Mouse (Mus musculus): ENCODE data around the gene Mecr. TPM values are rescaled to one million over a fixed set of nuclear protein-coding genes. Genes with fewer than 3 reads are reported as not detected.
A peak's percentile ranks its signal among the peaks of the same experiment; 100 is the strongest.

The Mecr gene
- total RNA-seq, 2 experiments from 2014 or later = 94.4 to 162 TPM

GRCm38 (mm10) chr4:131885376-131885775 is 42.1 kb downstream of the Mecr start:
- DNase-seq (ENCODE audit: low spot score in 2 of 2) = no peak

- no peak for DNase-seq (ENCODE audit: low spot score in 2 of 2)
These were observed 45.3 kb downstream of the Mecr start for GRCm38 (mm10) chr4:131888564-131888963.

- no peak for DNase-seq (ENCODE audit: low spot score in 2 of 2)
These were observed 47.4 kb downstream of the Mecr start for GRCm38 (mm10) chr4:131890692-131891091.

- DNase-seq (ENCODE audit: low spot score in 2 of 2) = no peak
These were observed 53.8 kb downstream of the Mecr start for GRCm38 (mm10) chr4:131897109-131897508.

- DNase-seq (ENCODE audit: low spot score in 2 of 2) = no peak
These were observed 54.5 kb downstream of the Mecr start for GRCm38 (mm10) chr4:131897787-131898186.

- DNase-seq (ENCODE audit: low spot score in 2 of 2) = no peak
These were observed 55.4 kb downstream of the Mecr start for GRCm38 (mm10) chr4:131898503-131899179.

- DNase-seq (ENCODE audit: low spot score in 2 of 2) = no peak
These were observed 55.9 kb downstream of the Mecr start for GRCm38 (mm10) chr4:131899180-131899554.

- DNase-seq (ENCODE audit: low spot score in 2 of 2) = no peak
These were observed 57.8 kb downstream of the Mecr start for GRCm38 (mm10) chr4:131901090-131901489.

GRCm38 (mm10) chr4:131904478-131904877 is 61.2 kb downstream of the Mecr start:
- DNase-seq (ENCODE audit: low spot score in 2 of 2) = peak in 1 of 2 experiments; percentile 38

GRCm38 (mm10) chr4:131906423-131906822 is 63.2 kb downstream of the Mecr start:
- DNase-seq (ENCODE audit: low spot score in 2 of 2) = no peak

GRCm38 (mm10) chr4:131907912-131908311 is 64.6 kb downstream of the Mecr start:
- peak in 1 of 2 experiments; percentile 31 for DNase-seq (ENCODE audit: low spot score in 2 of 2)

GRCm38 (mm10) chr4:131910237-131910994 is 67.1 kb downstream of the Mecr start:
- no peak for DNase-seq (ENCODE audit: low spot score in 2 of 2)

- DNase-seq (ENCODE audit: low spot score in 2 of 2) = no peak
These were observed 68.3 kb downstream of the Mecr start for GRCm38 (mm10) chr4:131911521-131911920.

- DNase-seq (ENCODE audit: low spot score in 2 of 2) = no peak
These were observed 70.3 kb downstream of the Mecr start for GRCm38 (mm10) chr4:131913526-131913925.

- DNase-seq (ENCODE audit: low spot score in 2 of 2) = no peak
These were observed 70.9 kb downstream of the Mecr start for GRCm38 (mm10) chr4:131914046-131914643.

- no peak for DNase-seq (ENCODE audit: low spot score in 2 of 2)
These were observed 71.7 kb downstream of the Mecr start for GRCm38 (mm10) chr4:131914891-131915469.

- DNase-seq (ENCODE audit: low spot score in 2 of 2) = no peak
These were observed 72.6 kb downstream of the Mecr start for GRCm38 (mm10) chr4:131915821-131916328.

GRCm38 (mm10) chr4:131916425-131916824 is 73.2 kb downstream of the Mecr start:
- DNase-seq (ENCODE audit: low spot score in 2 of 2) = peak; percentile 79 to 87

- DNase-seq (ENCODE audit: low spot score in 2 of 2) = no peak
These were observed 73.8 kb downstream of the Mecr start for GRCm38 (mm10) chr4:131917010-131917555.

All from adrenal gland, adult 18-20 months (tissue).